Mouse (Mus musculus): ENCODE measurements around the gene Wnt9b. TPM values are rescaled to one million over a fixed set of nuclear protein-coding genes. Genes with fewer than 3 reads are reported as not detected.

Wnt9b gene
- polyA plus RNA-seq (2016; fragmentation: Nextera tagmentation; extraction: Ambion mirVana): 2.5 and 3.4 TPM in 2 replicates

DNA sequence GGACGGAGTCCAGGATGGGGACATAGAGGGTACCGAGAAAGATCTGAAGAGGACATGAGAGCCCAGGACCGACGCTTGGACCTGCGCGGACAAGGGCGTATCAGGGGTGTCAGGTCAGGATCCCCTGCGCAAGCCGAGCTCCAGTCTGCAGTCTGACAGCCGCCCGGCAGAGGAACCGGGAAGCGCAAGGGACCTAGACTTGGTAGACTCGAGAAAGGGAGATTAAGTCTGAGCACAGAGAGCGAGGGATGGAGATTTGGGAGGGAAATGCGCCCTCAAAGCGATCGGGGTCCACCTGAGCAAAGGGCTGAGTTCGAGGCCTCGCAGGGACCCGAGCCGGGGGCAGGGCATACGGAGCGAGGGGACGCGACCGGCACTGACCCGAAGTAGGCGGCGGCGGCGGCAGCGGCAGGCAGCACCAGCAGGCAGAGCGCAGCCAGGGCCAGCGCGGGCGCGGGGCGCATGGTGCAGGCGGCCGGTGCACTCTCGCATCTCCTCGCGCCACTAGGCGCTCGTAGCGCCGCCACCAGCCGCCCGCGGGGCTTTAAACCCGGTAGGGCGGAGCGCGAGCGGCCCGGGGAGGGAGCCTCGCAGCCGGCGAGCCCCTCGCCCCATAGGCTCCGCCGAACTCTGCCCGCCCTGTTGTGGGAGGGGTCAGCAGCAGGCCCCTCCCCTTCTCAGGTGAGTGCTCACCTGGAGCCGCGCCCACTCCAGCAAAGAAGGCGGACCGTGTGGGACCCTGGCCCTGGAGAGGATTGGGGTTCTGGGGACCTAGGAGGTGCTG lies at the start of gene Wnt9b:
Gene Wnt9b, minus strand, starts transcription at position 516 of the 784 bp plus-strand sequence.
- no peaks in the 10 kb centered on the region for H3K36me3 ChIP-seq
- peak within 1 kb of the TSS; percentile 48 for H3K4me3 ChIP-seq
- H3K4me1 ChIP-seq (replicated peaks): peaks cover 13% of the 10 kb centered on the region
- H3K27me3 ChIP-seq (replicated peaks): peaks cover 90% of the 10 kb centered on the region
- under 1% methylated on average over 68 of the region's 68 CpGs for WGBS
- H3K9ac ChIP-seq: peak within 1 kb of the TSS; percentile 17; the same call in 1 of the 2 replicates
- ATAC-seq (ENCODE audit: insufficient number of reproducible peaks, low FRiP score): peak; percentile 64
- no peaks in the 10 kb centered on the region for H3K9me3 ChIP-seq (replicated peaks)
- H3K27ac ChIP-seq (ENCODE audit: poor library complexity, severe bottlenecking): no peak within 1 kb of the TSS
- H3K4me2 ChIP-seq: peak within 1 kb of the TSS; percentile 85

DNA sequence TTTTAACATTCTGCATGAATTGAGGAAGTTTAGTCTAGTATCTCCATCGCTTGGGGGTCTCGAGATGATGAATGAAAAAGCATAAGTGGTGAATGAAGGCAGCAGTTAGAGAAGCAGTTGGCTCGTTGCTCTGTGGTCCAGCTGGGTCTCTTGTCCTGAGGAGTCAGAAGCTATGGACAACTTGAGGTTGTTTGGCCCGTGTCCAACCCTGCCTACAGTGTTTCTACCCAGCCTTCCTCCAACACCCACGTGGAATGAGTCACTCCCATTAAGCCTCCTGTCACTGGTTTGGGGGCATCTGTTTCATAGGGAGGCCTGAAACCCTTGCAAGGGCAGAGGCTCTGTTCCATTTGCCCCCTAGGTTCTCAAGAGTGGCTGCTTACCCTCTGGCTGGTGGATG lies 40.3 kb upstream of the Wnt9b start:
- Histone ChIP-seq H3K4me3 (no peak overlapping the region), H3K4me1 (replicated peaks) (no peaks in the 10 kb centered on the region), H3K27me3 (replicated peaks) (peaks cover 68% of the 10 kb centered on the region), H3K4me2 (no peak overlapping the region), H3K36me3 (no peaks in the 10 kb centered on the region), H3K27ac (ENCODE audit: poor library complexity, severe bottlenecking) (no peak overlapping the region), H3K9me3 (replicated peaks) (no peaks in the 10 kb centered on the region), H3K9ac (no peak overlapping the region)
- 62% methylated on average over 5 of the region's 5 CpGs for WGBS
- ATAC-seq (ENCODE audit: insufficient number of reproducible peaks, low FRiP score): no peak

- Histone ChIP-seq H3K4me2 (no peak overlapping the region), H3K4me1 (replicated peaks) (no peaks in the 10 kb centered on the region), H3K9ac (no peak overlapping the region), H3K36me3 (no peaks in the 10 kb centered on the region), H3K27me3 (replicated peaks) (peaks cover 74% of the 10 kb centered on the region), H3K27ac (ENCODE audit: poor library complexity, severe bottlenecking) (no peak overlapping the region), H3K4me3 (no peak overlapping the region), H3K9me3 (replicated peaks) (no peaks in the 10 kb centered on the region)
- ATAC-seq (ENCODE audit: insufficient number of reproducible peaks, low FRiP score): no peak
- WGBS: 53% methylated on average over 9 of the region's 9 CpGs
Observed at GRCm38 (mm10) chr11:103780152-103780551, 30.5 kb upstream of the Wnt9b start.

DNA sequence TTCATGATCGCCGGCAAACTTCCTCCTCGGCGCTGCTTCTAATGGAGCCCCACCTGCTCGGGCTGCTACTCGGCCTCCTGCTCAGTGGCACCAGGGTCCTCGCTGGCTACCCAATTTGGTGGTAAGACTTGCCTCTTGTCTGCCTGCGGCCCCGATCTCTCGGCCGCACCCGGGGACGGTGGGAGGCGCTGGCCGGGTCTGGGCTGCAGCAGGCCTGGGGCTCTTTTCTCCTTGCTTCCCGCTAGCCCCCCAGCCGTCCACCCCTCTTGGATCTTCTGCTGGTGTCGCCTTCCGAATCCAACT lies 24.6 kb upstream of the Wnt9b start:
- H3K36me3 ChIP-seq: no peaks in the 10 kb centered on the region
- under 1% methylated on average over 19 of the region's 19 CpGs for WGBS
- peak overlapping the region; percentile 43 for H3K4me3 ChIP-seq
- peaks cover 23% of the 10 kb centered on the region for H3K4me1 ChIP-seq (replicated peaks)
- peaks cover 96% of the 10 kb centered on the region for H3K27me3 ChIP-seq (replicated peaks)
- ATAC-seq (ENCODE audit: insufficient number of reproducible peaks, low FRiP score): no peak
- no peak overlapping the region for H3K27ac ChIP-seq (ENCODE audit: poor library complexity, severe bottlenecking)
- H3K9ac ChIP-seq: no peak overlapping the region
- H3K9me3 ChIP-seq (replicated peaks): no peaks in the 10 kb centered on the region
- peak overlapping the region; percentile 68 for H3K4me2 ChIP-seq

DNA sequence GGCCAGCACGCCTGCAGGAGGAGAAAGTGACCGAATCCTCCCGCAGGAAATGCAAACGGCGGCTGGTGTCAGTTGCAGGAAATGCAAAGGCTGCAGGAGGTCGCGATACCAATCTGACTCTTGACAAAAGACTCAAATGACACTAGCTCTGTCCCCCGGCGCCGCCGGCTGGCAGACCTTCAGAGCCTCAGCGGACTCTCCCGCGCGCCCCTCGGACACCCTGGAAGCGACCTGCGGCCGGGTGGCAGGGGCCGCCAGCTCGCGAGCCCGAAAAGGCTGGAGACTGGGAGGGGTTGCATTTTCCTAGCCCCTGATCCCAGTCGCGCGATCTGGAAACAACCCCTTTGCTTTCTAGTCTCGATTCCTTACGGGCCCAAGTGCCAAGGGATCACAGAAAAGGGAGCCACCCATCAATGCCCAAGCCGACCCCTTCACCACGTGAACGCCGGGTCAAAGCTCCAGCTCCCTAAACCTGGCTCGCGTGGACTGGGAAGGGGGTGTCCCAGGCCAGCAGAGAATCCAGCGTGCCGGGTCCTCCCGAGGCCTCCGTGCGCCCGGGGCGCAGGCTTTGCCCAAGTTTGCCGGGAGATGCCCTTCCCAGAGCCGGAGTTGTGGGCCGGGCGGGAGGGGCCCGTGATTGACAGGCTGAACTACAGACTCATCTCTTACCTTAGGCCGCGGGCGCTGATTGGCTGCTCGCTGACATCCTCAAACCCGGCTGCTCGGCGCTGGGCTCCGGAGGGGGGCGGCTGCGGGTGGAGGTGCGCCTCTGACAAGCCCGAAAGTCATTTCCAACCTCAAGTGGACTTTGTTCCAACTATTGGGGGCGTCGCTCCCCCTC lies 24.0 kb upstream of the Wnt9b start, which contains the start of gene Wnt3:
Gene Wnt3, plus strand, starts transcription at position 764 of the 841 bp plus-strand sequence.
- peaks cover 97% of the 10 kb centered on the region for H3K27me3 ChIP-seq (replicated peaks)
- no peaks in the 10 kb centered on the region for H3K36me3 ChIP-seq
- no peak within 1 kb of the TSS for H3K27ac ChIP-seq (ENCODE audit: poor library complexity, severe bottlenecking)
- H3K9ac ChIP-seq: 0 out of 2 replicates have a peak within 1 kb of the TSS, but pooled peaks have one; percentile 18
- no peak for ATAC-seq (ENCODE audit: insufficient number of reproducible peaks, low FRiP score)
- H3K4me2 ChIP-seq: peak within 1 kb of the TSS; percentile 68
- H3K4me3 ChIP-seq: peak within 1 kb of the TSS; percentile 43
- WGBS: under 1% methylated on average over 60 of the region's 60 CpGs
- H3K4me1 ChIP-seq (replicated peaks): peaks cover 23% of the 10 kb centered on the region
- H3K9me3 ChIP-seq (replicated peaks): no peaks in the 10 kb centered on the region

- H3K9ac ChIP-seq: 0 out of 2 replicates have a peak overlapping the region, but pooled peaks have one; percentile 18
- H3K4me1 ChIP-seq (replicated peaks): peaks cover 23% of the 10 kb centered on the region
- H3K36me3 ChIP-seq: no peaks in the 10 kb centered on the region
- no peak overlapping the region for H3K27ac ChIP-seq (ENCODE audit: poor library complexity, severe bottlenecking)
- H3K4me3 ChIP-seq: peak overlapping the region; percentile 43
- 1% methylated on average over 23 of the region's 23 CpGs for WGBS
- H3K4me2 ChIP-seq: peak overlapping the region; percentile 68
- no peak for ATAC-seq (ENCODE audit: insufficient number of reproducible peaks, low FRiP score)
- no peaks in the 10 kb centered on the region for H3K9me3 ChIP-seq (replicated peaks)
- peaks cover 100% of the 10 kb centered on the region for H3K27me3 ChIP-seq (replicated peaks)
Observed at GRCm38 (mm10) chr11:103772505-103773386, 23.1 kb upstream of the Wnt9b start.

GRCm38 (mm10) chr11:103771160-103771817 lies 21.7 kb upstream of the Wnt9b start:
- WGBS: 2% methylated on average over 19 of the region's 19 CpGs
- peaks cover 23% of the 10 kb centered on the region for H3K4me1 ChIP-seq (replicated peaks)
- no peak overlapping the region for H3K9ac ChIP-seq
- H3K27me3 ChIP-seq (replicated peaks): peaks cover 89% of the 10 kb centered on the region
- no peak overlapping the region for H3K4me2 ChIP-seq
- no peak overlapping the region for H3K27ac ChIP-seq (ENCODE audit: poor library complexity, severe bottlenecking)
- H3K9me3 ChIP-seq (replicated peaks): no peaks in the 10 kb centered on the region
- H3K36me3 ChIP-seq: no peaks in the 10 kb centered on the region
- ATAC-seq (ENCODE audit: insufficient number of reproducible peaks, low FRiP score): no peak
- no peak overlapping the region for H3K4me3 ChIP-seq

GRCm38 (mm10) chr11:103765556-103766011 lies 16.0 kb upstream of the Wnt9b start:
- Histone ChIP-seq H3K9me3 (replicated peaks) (no peaks in the 10 kb centered on the region), H3K4me3 (no peak overlapping the region), H3K9ac (no peak overlapping the region), H3K4me2 (no peak overlapping the region), H3K4me1 (replicated peaks) (0 out of 2 replicates have a peak, but pooled peaks cover 6% of the 10 kb centered on the region), H3K27ac (ENCODE audit: poor library complexity, severe bottlenecking) (no peak overlapping the region), H3K27me3 (replicated peaks) (peaks cover 56% of the 10 kb centered on the region), H3K36me3 (no peaks in the 10 kb centered on the region)
- ATAC-seq (ENCODE audit: insufficient number of reproducible peaks, low FRiP score): no peak
- WGBS: 31% methylated on average over 6 of the region's 6 CpGs

DNA sequence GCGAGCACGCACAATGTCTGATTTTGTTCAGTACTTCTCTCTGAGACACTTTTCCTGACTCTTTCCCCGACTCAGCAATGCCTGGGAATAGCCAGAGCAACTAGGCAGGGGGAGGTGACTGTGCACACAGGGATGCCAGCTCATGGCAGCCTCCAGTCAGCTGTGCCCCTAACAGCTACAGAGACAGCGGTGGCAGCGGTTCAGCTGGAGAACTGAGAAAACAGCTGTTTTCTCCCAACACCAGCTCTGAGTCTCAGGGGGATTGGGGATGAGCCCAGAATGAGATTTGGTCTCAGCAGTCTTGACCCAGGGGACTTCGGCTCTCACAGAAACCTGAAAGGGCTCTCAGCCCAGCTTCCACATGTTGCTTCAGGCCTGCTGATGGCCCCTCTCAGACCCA lies 15.0 kb upstream of the Wnt9b start:
- Histone ChIP-seq H3K9me3 (replicated peaks) (no peaks in the 10 kb centered on the region), H3K4me1 (replicated peaks) (0 out of 2 replicates have a peak, but pooled peaks cover 6% of the 10 kb centered on the region), H3K4me2 (no peak overlapping the region), H3K27ac (ENCODE audit: poor library complexity, severe bottlenecking) (no peak overlapping the region), H3K4me3 (no peak overlapping the region), H3K27me3 (replicated peaks) (peaks cover 48% of the 10 kb centered on the region), H3K9ac (no peak overlapping the region), H3K36me3 (no peaks in the 10 kb centered on the region)
- WGBS: 48% methylated on average over 6 of the region's 6 CpGs
- ATAC-seq (ENCODE audit: insufficient number of reproducible peaks, low FRiP score): no peak

Measured in heart, embryonic 12.5 days (tissue).